Mouse (Mus musculus) heart, embryonic 15.5 days (tissue): ENCODE measurements around the gene Kcnd3. TPM values are rescaled to one million over a fixed set of nuclear protein-coding genes. Genes with fewer than 3 reads are reported as not detected.

Experiments
- ATAC-seq: fragments of 200-750 bp; cut with Nextera tagmentation; replicated peaks from 2 replicates; pipeline ENCODE4 v1.8.0; 2017; ENCODE audit warnings: low read depth, moderate TSS enrichment; ENCODE audit not compliant: insufficient number of reproducible peaks, insufficient read depth, low FRiP score
- H3K27ac ChIP-seq: fragments of 300-500 bp; sonication (generic); 2 replicates; pipeline ENCODE4 v1.5.1; 2015; ENCODE audit warnings: mild to moderate bottlenecking, inconsistent platforms
- H3K27me3 ChIP-seq: fragments of 300-500 bp; sonication (generic); 2 replicates; pipeline ENCODE4 v1.6.1; 2015; ENCODE audit warnings: inconsistent platforms
- H3K36me3 ChIP-seq: fragments of 300-500 bp; sonication (generic); 2 replicates; pipeline ENCODE4 v1.6.1; 2015; ENCODE audit warnings: mild to moderate bottlenecking, inconsistent platforms
- H3K4me1 ChIP-seq: fragments of 300-500 bp; sonication (generic); replicated peaks from 2 replicates; pipeline ENCODE4 v1.6.1; 2015; ENCODE audit warnings: inconsistent platforms
- H3K4me2 ChIP-seq: fragments of 300-500 bp; sonication (generic); 2 replicates; pipeline ENCODE4 v1.6.1; 2015; ENCODE audit warnings: inconsistent platforms, mild to moderate bottlenecking, moderate library complexity
- H3K4me3 ChIP-seq: fragments of 300-500 bp; sonication (generic); 2 replicates; pipeline ENCODE4 v1.5.1; 2015; ENCODE audit warnings: mild to moderate bottlenecking, inconsistent platforms
- H3K9ac ChIP-seq: fragments of 300-500 bp; sonication (generic); 2 replicates; pipeline ENCODE4 v1.6.1; 2015; ENCODE audit warnings: mild to moderate bottlenecking, inconsistent platforms
- H3K9me3 ChIP-seq: fragments of 300-500 bp; sonication (generic); replicated peaks from 2 replicates; pipeline ENCODE4 v1.6.1; 2016; ENCODE audit warnings: inconsistent platforms
- WGBS: fragments of 180-500 bp; shearing (Covaris S2); methylation state at CpG from one replicate; pipeline ENCODE4 v1.1.7; 2015; ENCODE audit warnings: mixed read lengths; 5-methylcytosine and 5-hydroxymethylcytosine counted together
- polyA plus RNA-seq: library from polyadenylated mRNA; unstranded; fragments of >200 nt; fragmentation: Nextera tagmentation; extraction: Ambion mirVana; gene quantifications from 2 replicates; pipeline ENCODE4 v1.2.1, GENCODE M21; 2015

Gene Kcnd3
- polyA plus RNA-seq, 1 experiment from 2014 or later: 0.44 TPM

GRCm38 (mm10) chr3:105528860-105529259 lies 76.7 kb downstream of the Kcnd3 start:
- WGBS: 73% methylated on average over 8 of the region's 8 CpGs
- Histone ChIP-seq H3K4me2 (no peak overlapping the region), H3K9ac (no peak overlapping the region), H3K36me3 (no peaks in the 10 kb centered on the region), H3K27ac (no peak overlapping the region), H3K27me3 (no peaks in the 10 kb centered on the region), H3K9me3 (no peaks in the 10 kb centered on the region), H3K4me1 (peaks cover 4% of the 10 kb centered on the region; the same call in 1 of the 2 replicates), H3K4me3 (no peak overlapping the region)
- ATAC-seq: no peak

DNA sequence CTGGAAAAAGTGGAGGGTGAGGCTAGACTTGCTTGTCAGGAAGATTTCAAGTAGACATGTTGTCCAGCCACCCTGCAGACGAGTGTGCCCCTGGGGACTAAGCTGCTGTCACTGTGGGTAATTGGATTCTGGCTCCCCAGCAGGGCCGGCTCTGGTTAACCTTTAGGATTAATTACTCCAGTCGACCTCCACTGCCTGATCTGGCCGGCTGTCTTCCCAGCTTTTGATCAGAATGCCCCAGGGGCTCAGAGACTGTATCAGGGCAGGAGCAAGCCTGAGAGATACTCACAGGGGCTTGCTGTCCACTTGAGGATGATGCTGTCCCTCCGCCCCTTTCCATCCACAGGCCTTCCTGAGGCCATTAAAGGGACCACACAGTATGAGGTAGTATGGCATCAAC lies 77.6 kb downstream of the Kcnd3 start:
- 35% methylated on average over 5 of the region's 5 CpGs for WGBS
- no peak overlapping the region for H3K27ac ChIP-seq
- H3K4me2 ChIP-seq: no peak overlapping the region
- H3K36me3 ChIP-seq: no peaks in the 10 kb centered on the region
- peaks cover 4% of the 10 kb centered on the region; the same call in 1 of the 2 replicates for H3K4me1 ChIP-seq
- ATAC-seq: no peak
- H3K27me3 ChIP-seq: no peaks in the 10 kb centered on the region
- H3K9me3 ChIP-seq: no peaks in the 10 kb centered on the region
- no peak overlapping the region for H3K9ac ChIP-seq
- H3K4me3 ChIP-seq: no peak overlapping the region

DNA sequence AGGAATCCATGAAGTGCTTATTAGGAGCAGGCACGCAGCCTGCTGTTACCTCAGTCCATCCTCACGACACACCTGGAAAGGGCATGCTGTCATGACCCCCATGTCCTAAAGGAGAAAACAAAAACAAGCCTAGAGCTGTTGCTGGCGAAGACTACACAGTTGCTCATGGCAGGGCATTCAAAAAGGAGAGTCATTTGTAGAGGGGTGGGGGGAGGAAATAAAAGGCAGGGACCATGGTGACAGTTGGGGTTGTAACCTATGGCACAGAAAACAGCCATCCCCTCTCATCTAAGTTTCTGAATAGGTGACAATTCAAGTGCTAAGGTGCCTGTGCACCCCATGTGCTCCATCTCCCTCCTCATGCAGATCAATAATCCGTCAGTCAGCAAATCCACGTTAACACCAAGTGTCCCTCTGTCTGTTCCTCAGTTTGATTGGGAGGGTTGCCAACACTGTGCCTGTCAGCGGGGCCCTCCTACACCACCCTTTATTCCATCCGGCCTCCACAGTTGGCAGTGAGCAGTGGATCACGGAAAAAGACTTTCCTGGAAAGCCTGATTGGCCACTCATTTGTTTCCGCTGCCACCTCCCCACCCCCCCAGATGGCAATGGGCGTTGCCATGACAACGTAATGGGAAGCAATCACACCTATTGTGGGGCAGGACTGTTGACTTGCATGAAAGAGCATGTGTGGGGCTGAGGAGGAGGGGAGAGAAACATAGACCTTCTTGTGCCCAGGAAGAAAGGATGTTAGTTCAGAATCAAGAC lies 78.4 kb downstream of the Kcnd3 start:
- Histone ChIP-seq H3K36me3 (no peaks in the 10 kb centered on the region), H3K4me1 (peaks cover 4% of the 10 kb centered on the region; the same call in 1 of the 2 replicates), H3K27ac (no peak overlapping the region), H3K4me2 (no peak overlapping the region), H3K9ac (no peak overlapping the region), H3K9me3 (no peaks in the 10 kb centered on the region), H3K4me3 (no peak overlapping the region), H3K27me3 (no peaks in the 10 kb centered on the region)
- no peak for ATAC-seq
- WGBS: 37% methylated on average over 11 of the region's 11 CpGs

- ATAC-seq: no peak
- H3K9ac ChIP-seq: no peak overlapping the region
Measured at GRCm38 (mm10) chr3:105538406-105538805, 86.3 kb downstream of the Kcnd3 start.

GRCm38 (mm10) chr3:105538819-105539607 lies 86.9 kb downstream of the Kcnd3 start:
- ATAC-seq: peak; percentile 80
- H3K4me2 ChIP-seq: peak overlapping the region; percentile 43
- no peaks in the 10 kb centered on the region for H3K36me3 ChIP-seq
- H3K4me1 ChIP-seq: peaks cover 17% of the 10 kb centered on the region
- H3K9ac ChIP-seq: no peak overlapping the region
- WGBS: 6% methylated on average over 13 of the region's 13 CpGs
- peak overlapping the region; percentile 51 for H3K27ac ChIP-seq
- no peaks in the 10 kb centered on the region for H3K9me3 ChIP-seq
- no peaks in the 10 kb centered on the region for H3K27me3 ChIP-seq
- H3K4me3 ChIP-seq: no peak overlapping the region

More at GRCm38 (mm10) chr3:105538406-105538805, 86.3 kb downstream of the Kcnd3 start:
- Histone ChIP-seq H3K4me2 (peak overlapping the region; percentile 43), H3K4me3 (no peak overlapping the region), H3K9me3 (no peaks in the 10 kb centered on the region), H3K36me3 (no peaks in the 10 kb centered on the region), H3K27ac (peak overlapping the region; percentile 51), H3K4me1 (peaks cover 17% of the 10 kb centered on the region), H3K27me3 (no peaks in the 10 kb centered on the region)
- 42% methylated on average over 6 of the region's 6 CpGs for WGBS

DNA sequence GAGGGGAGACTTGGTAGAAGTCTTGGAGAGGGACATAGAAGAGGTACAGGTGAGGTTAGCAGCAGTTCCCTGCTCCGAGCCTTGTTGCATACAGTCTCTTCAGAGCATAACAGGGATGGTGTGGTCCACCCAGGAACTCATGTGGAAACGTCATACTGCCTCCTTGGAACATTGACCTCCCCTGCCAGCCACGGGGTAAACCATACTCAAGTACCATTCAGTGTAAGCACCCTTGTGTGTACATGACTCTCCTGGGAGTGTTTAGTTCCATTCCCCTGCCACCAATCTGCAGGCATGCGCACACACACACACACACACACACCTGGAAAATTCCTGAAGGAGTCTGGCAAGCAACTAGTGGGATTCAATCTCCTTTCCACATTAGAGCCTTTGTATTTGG lies 90.6 kb downstream of the Kcnd3 start:
- Histone ChIP-seq H3K4me1 (peaks cover 23% of the 10 kb centered on the region), H3K9me3 (no peaks in the 10 kb centered on the region), H3K4me2 (no peak overlapping the region), H3K27me3 (no peaks in the 10 kb centered on the region), H3K4me3 (no peak overlapping the region), H3K9ac (no peak overlapping the region), H3K36me3 (no peaks in the 10 kb centered on the region), H3K27ac (no peak overlapping the region)
- ATAC-seq: no peak
- 74% methylated on average over 4 of the region's 4 CpGs for WGBS

DNA sequence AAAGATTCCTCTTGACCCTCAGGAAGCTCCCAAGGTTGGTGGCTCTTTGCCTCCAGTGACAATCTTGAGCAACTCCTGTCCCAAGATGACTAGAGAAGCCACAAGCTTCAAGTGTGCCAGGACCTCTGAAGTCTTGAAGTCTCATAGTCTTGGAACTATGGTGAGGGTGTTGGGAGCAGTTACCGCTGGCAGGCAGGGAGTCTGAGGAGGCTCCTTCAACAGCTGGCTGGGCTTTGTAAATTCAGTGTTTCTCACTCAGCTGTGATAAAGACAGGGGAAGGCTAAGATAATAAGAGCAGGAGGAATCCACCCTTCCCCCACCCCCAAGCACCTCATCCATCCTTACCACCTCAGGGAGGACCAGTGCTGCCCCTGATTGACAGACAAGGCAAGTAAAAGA lies 92.0 kb downstream of the Kcnd3 start:
- no peak overlapping the region for H3K9ac ChIP-seq
- no peak overlapping the region for H3K4me2 ChIP-seq
- peaks cover 12% of the 10 kb centered on the region for H3K4me1 ChIP-seq
- no peaks in the 10 kb centered on the region for H3K9me3 ChIP-seq
- ATAC-seq: no peak
- no peaks in the 10 kb centered on the region for H3K27me3 ChIP-seq
- WGBS: 52% methylated on average over 1 of the region's 1 CpGs
- H3K4me3 ChIP-seq: no peak overlapping the region
- H3K36me3 ChIP-seq: no peaks in the 10 kb centered on the region
- H3K27ac ChIP-seq: no peak overlapping the region

DNA sequence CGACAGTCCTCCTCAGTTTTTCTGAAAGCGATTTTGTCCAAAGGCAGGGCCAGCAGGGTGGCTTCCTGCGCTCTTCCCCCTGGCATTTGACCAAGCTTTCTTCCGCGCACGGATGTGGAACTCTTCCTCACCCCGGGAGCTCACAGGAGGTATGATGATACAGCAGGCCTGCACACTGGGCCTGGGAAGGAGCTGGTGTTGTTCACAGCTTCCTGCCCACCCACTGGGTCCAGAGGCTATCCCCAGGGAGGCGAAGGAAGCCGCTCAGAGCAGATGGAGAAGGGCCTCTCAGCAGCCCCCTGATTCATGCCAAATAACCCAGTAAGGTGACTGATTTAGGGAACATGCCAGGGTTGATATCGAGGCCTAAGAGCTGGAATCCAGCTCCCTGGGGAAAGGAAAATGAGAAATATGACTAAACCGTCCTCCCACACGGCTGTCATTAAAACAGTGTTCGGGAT lies 94.5 kb downstream of the Kcnd3 start:
- Histone ChIP-seq H3K9ac (no peak overlapping the region), H3K27me3 (no peaks in the 10 kb centered on the region), H3K9me3 (no peaks in the 10 kb centered on the region), H3K4me1 (0 out of 2 replicates have a peak, but pooled peaks cover 5% of the 10 kb centered on the region), H3K4me2 (no peak overlapping the region), H3K4me3 (no peak overlapping the region), H3K27ac (no peak overlapping the region), H3K36me3 (no peaks in the 10 kb centered on the region)
- 38% methylated on average over 13 of the region's 13 CpGs for WGBS
- ATAC-seq: 0 out of 2 replicates have a peak, but pooled peaks have one; percentile 33

DNA sequence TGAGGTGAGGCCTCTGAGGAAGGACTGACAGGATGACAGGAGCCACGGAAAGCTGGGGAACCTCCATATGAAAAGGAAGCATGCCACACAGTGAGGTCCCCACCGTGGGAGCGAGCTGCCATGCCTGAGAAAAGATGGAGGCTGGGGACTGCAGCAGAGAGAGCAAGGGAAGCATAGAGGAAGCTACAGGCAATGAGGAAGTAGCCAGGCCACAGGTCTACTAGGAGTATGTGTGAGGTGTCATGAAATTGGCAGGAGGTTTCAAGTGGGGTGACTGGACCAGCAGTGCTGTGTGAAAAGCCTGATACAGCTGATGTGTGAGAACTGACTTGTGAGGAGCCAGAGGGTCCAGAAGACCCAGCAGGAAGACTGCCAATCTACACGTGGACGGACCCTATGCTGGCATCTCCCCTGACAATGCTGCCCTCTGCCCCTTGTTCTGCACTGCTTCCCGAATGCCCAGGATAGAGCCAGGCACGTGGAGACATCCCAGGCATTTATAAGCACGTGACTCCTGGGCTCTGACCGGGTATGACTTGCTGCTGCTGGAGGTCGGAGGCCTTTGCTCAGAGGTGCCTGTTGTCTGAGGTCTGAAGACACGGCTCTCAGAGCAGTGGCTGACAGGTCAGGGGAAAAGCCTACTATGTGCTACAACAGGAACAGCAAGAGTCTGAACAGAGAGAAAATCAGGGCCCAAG lies 96.1 kb downstream of the Kcnd3 start:
- Histone ChIP-seq H3K27me3 (no peaks in the 10 kb centered on the region), H3K9me3 (no peaks in the 10 kb centered on the region), H3K36me3 (no peaks in the 10 kb centered on the region), H3K4me3 (no peak overlapping the region), H3K4me2 (no peak overlapping the region), H3K27ac (no peak overlapping the region), H3K4me1 (0 out of 2 replicates have a peak, but pooled peaks cover 5% of the 10 kb centered on the region), H3K9ac (no peak overlapping the region)
- no peak; the same call in 1 of the 2 replicates for ATAC-seq
- 61% methylated on average over 11 of the region's 11 CpGs for WGBS

GRCm38 (mm10) chr3:105559456-105559855 lies 107.3 kb downstream of the Kcnd3 start:
- no peak overlapping the region for H3K27ac ChIP-seq
- no peak for ATAC-seq
- H3K4me3 ChIP-seq: no peak overlapping the region
- no peak overlapping the region for H3K4me2 ChIP-seq
- H3K9me3 ChIP-seq: no peaks in the 10 kb centered on the region
- H3K36me3 ChIP-seq: no peaks in the 10 kb centered on the region
- no peak overlapping the region for H3K9ac ChIP-seq
- 30% methylated on average over 2 of the region's 2 CpGs for WGBS
- no peaks in the 10 kb centered on the region for H3K27me3 ChIP-seq
- peaks cover 5% of the 10 kb centered on the region for H3K4me1 ChIP-seq

DNA sequence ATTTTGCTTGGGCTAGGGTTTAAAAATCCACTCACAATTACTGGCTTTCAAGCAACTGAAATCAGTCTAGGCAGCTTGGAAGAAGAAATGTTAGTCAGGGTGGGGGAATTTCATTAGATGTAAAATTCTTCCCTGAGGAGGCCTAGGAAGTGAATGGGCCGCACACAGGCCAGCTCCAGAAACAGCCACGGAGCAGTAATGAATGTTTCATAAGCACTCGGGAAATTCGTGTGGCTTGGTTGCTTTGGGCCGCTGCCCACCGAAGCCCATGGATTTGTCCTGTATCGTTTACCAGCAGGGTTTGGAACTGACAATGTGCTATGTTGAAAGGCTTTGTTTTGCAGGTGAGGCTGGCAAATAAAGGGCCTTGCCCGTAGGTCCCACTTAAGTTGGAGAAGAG lies 114.8 kb downstream of the Kcnd3 start:
- Histone ChIP-seq H3K4me2 (no peak overlapping the region), H3K4me3 (no peak overlapping the region), H3K9ac (no peak overlapping the region), H3K27me3 (no peaks in the 10 kb centered on the region), H3K4me1 (no peaks in the 10 kb centered on the region), H3K9me3 (no peaks in the 10 kb centered on the region), H3K27ac (no peak overlapping the region), H3K36me3 (no peaks in the 10 kb centered on the region)
- ATAC-seq: no peak
- WGBS: 85% methylated on average over 8 of the region's 8 CpGs
